Mouse (Mus musculus): ENCODE data around the gene Gp6. TPM values are rescaled to one million over a fixed set of nuclear protein-coding genes. Genes with fewer than 3 reads are reported as not detected.

The Gp6 gene
- polyA plus RNA-seq, 1 experiment: 0.08 TPM

GRCm38 (mm10) chr7:4373521-4373920 is 24.0 kb downstream of the Gp6 start:
- TF ChIP-seq POLR2A (IDR thresholded peaks at IDR 0.05; ENCODE audit: borderline replicate concordance, extremely low read depth, insufficient read depth, insufficient read length, poor library complexity, severe bottlenecking): no peak
- TF ChIP-seq CTCF (IDR thresholded peaks at IDR 0.05; ENCODE audit: borderline replicate concordance, extremely low read depth, insufficient read depth, insufficient read length): no peak
- DNase-seq (ENCODE audit: low read depth): no peak

- TF ChIP-seq POLR2A (IDR thresholded peaks at IDR 0.05; ENCODE audit: borderline replicate concordance, extremely low read depth, insufficient read depth, insufficient read length, poor library complexity, severe bottlenecking) (no peak), CTCF (IDR thresholded peaks at IDR 0.05; ENCODE audit: borderline replicate concordance, extremely low read depth, insufficient read depth, insufficient read length) (no peak)
- no peak for DNase-seq (ENCODE audit: low read depth)
Observed at GRCm38 (mm10) chr7:4337509-4337908, 60.0 kb downstream of the Gp6 start, which contains the start of gene Ncr1. Ncr1 (plus strand) TSS chr7:4337724.

GRCm38 (mm10) chr7:4323301-4323700 is 74.2 kb downstream of the Gp6 start:
- DNase-seq (ENCODE audit: low read depth): no peak
- TF ChIP-seq POLR2A (IDR thresholded peaks at IDR 0.05; ENCODE audit: borderline replicate concordance, extremely low read depth, insufficient read depth, insufficient read length, poor library complexity, severe bottlenecking) (no peak), CTCF (IDR thresholded peaks at IDR 0.05; ENCODE audit: borderline replicate concordance, extremely low read depth, insufficient read depth, insufficient read length) (no peak)

Other genes starting within 250 kb of the Gp6 start
- gene Leng9, start 247.4 kb downstream of the Gp6 start, polyA plus RNA-seq (2012; rRNA removed): 4.6 and 5.0 TPM in 2 replicates
- 8.8 and 9.7 TPM in 2 replicates for gene Cdc42ep5, start 232.9 kb downstream of the Gp6 start, polyA plus RNA-seq (2012; rRNA removed)
- gene Lilra5, start 160.0 kb downstream of the Gp6 start, polyA plus RNA-seq (2012; rRNA removed): 0.03 and 0.04 TPM in 2 replicates
- not detected in 2 replicates for gene Ncr1, start 60.0 kb downstream of the Gp6 start, polyA plus RNA-seq (2012; rRNA removed)
- 37.8 and 40.5 TPM in 2 replicates for gene Rdh13, start 47.9 kb upstream of the Gp6 start, polyA plus RNA-seq (2012; rRNA removed)
- 5.6 and 6.9 TPM in 2 replicates for gene Eps8l1, start 62.9 kb upstream of the Gp6 start, polyA plus RNA-seq (2012; rRNA removed)
- 61.5 and 104 TPM in 2 replicates for gene Ppp1r12c, start 103.9 kb upstream of the Gp6 start, polyA plus RNA-seq (2012; rRNA removed)
- 3.3 and 3.9 TPM in 2 replicates for gene Tnnt1, start 118.6 kb upstream of the Gp6 start, polyA plus RNA-seq (2012; rRNA removed)
- gene Tnni3, start 126.5 kb upstream of the Gp6 start, polyA plus RNA-seq (2012; rRNA removed): 4.2 and 4.3 TPM in 2 replicates
- gene Dnaaf3, start 134.7 kb upstream of the Gp6 start, polyA plus RNA-seq (2012; rRNA removed): 5.9 and 6.4 TPM in 2 replicates
- gene Syt5, start 149.8 kb upstream of the Gp6 start, polyA plus RNA-seq (2012; rRNA removed): 103 and 105 TPM in 2 replicates
- gene Ptprh, start 206.3 kb upstream of the Gp6 start, polyA plus RNA-seq (2012; rRNA removed): 0.87 and 1.5 TPM in 2 replicates
- gene Tmem86b, start 233.7 kb upstream of the Gp6 start, polyA plus RNA-seq (2012; rRNA removed): 55.9 and 89.5 TPM in 2 replicates